Mouse (Mus musculus): ENCODE measurements around the gene Gm10337.

Gm10337 gene

DNA sequence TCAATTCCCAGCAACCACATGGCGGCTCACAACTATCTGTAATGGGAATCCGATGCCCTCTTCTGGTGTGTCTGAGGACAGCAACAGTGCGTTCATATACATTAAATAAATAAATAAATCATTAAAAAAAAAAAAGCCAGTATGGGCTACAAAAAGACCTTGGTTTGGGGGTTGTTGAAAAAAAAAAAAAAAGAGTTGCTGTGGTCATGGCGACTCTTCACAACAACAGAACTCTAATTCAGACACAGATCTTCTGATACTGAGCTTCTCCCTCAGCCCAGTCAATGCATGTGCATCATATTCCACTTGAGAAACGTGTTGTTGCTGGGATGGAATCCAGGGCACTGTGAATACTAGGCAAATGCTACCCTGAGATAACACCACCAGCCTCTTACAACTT is 49.1 kb downstream of the Gm10337 start:
- DNase-seq (ENCODE audit: low spot score): no peak
